Mouse (Mus musculus) hindbrain, embryonic 11.5 days (tissue): ENCODE data around the gene Sephs2. TPM values are rescaled to one million over a fixed set of nuclear protein-coding genes. Genes with fewer than 3 reads are reported as not detected.

Experiments
- ATAC-seq: fragments of 200-750 bp; cut with Nextera tagmentation; 2 replicates; pipeline ENCODE4 v1.8.0; 2017; ENCODE audit warnings: mild to moderate bottlenecking, moderate TSS enrichment, moderate library complexity; ENCODE audit not compliant: low FRiP score
- DNase-seq: peaks from one replicate; pipeline ENCODE4 v3.0.0-alpha.2; 2015; ENCODE audit warnings: low spot score
- H3K27ac ChIP-seq: fragments of 300-500 bp; sonication (generic); 2 replicates; pipeline ENCODE4 v1.5.1; 2014; ENCODE audit warnings: mild to moderate bottlenecking, low read depth, low read length
- H3K27me3 ChIP-seq: fragments of 300-500 bp; sonication (generic); 2 replicates; pipeline ENCODE4 v1.6.1; 2014; ENCODE audit warnings: mild to moderate bottlenecking, low read length, moderate library complexity, mixed read lengths; ENCODE audit not compliant: control insufficient read depth, insufficient read depth
- H3K36me3 ChIP-seq: fragments of 300-500 bp; sonication (generic); 2 replicates; pipeline ENCODE4 v1.6.1; 2014; ENCODE audit warnings: mild to moderate bottlenecking, low read length, moderate library complexity, mixed read lengths; ENCODE audit not compliant: control insufficient read depth, insufficient read depth
- H3K4me1 ChIP-seq: fragments of 300-500 bp; sonication (generic); replicated peaks from 2 replicates; pipeline ENCODE4 v1.6.1; 2014; ENCODE audit warnings: low read length, mixed read lengths; ENCODE audit not compliant: control insufficient read depth, insufficient read depth
- H3K4me2 ChIP-seq: fragments of 300-500 bp; sonication (generic); replicated peaks from 2 replicates; pipeline ENCODE4 v1.6.1; 2014; ENCODE audit warnings: mild to moderate bottlenecking, low read depth, low read length
- H3K4me3 ChIP-seq: fragments of 300-500 bp; sonication (generic); 2 replicates; pipeline ENCODE4 v1.5.1; 2014; ENCODE audit warnings: low read depth, low read length
- H3K9ac ChIP-seq: fragments of 300-500 bp; sonication (generic); 2 replicates; pipeline ENCODE4 v1.6.1; 2014; ENCODE audit warnings: low read depth, low read length
- H3K9me3 ChIP-seq: fragments of 300-500 bp; sonication (generic); 2 replicates; pipeline ENCODE4 v1.6.1; 2016; ENCODE audit warnings: low read length; ENCODE audit not compliant: control insufficient read depth
- WGBS: fragments of 180-500 bp; shearing (Covaris S2); extraction: QIAGEN DNeasy Blood & Tissue Kit; methylation state at CpG from one replicate; pipeline ENCODE4 v1.1.7; 2014; 5-methylcytosine and 5-hydroxymethylcytosine counted together
- polyA plus RNA-seq: library from polyadenylated mRNA; unstranded; fragments of >200 nt; fragmentation: Nextera tagmentation; extraction: Ambion mirVana; gene quantifications from 2 replicates; pipeline ENCODE4 v1.2.1, GENCODE M21; 2014

Gene Sephs2
- 80.8 and 86.6 TPM in 2 replicates for polyA plus RNA-seq

DNA sequence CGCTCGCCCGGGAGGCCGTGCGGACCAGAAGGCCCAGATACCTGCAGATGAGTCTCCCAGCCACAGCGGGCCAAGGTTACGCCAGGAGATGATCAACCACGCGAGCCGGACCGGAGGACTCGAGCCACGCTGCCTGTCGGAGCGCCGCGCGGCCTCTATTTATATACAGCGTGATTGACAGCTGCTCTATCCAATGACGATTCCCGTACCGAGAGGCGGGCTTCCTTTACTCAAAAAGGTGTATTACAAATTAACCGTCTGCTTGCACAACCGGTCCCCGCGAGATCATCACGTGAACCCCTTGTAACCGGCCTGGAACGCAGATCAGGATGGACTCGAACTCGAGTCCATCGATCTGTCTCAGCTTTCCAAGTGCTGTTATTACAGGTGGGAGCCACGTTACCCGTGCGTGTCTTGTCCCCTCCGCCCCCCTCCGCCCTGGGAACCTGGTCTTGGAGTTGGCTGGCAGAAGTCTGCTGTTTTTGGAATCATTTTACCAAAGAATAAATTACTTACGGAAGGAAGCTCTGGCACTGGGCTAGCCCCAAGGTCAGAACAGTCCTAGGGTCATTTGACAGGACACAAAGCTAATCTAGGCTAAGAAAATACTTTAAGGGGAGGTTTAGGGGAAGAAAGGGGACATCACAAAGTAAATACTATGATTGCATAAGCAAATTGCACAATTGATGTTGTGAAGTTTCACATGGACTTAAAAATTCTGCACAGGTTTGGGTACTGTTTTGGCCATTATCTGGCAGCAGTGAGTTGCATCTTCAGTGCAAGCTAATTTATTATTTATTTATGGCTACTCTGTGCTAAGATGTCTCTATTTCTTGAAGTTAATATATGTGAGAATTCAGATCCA is at the start of gene Sephs2:
TSS of gene Sephs2 (minus strand) at position 131 of the 865 bp plus-strand sequence.
- WGBS, result 2% methylated on average over 39 of the region's 39 CpGs

DNA sequence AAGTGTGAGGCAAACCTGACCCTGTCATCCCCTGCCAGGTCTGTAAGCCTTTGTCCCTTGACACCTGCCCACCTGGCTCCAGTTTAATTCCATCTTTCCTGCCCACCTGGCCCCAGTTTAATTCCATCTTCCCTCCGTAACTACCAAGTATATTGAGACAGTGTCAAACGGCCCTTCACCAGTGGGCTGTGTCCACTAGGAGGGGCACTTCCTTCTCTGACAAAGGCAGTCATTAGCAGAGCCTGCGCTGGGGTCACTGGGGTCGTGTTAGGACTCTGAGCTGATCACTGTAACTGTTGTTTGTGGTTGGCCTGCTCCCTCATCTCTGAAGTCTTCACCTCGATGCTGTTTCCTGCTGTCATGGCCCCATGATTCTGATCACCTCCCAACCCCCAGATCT is 48.2 kb upstream of the Sephs2 start:
- no peak overlapping the region for H3K9ac ChIP-seq
- no peak for ATAC-seq
- no peak overlapping the region for H3K27ac ChIP-seq
- no peak overlapping the region for H3K4me2 ChIP-seq
- no peaks in the 10 kb centered on the region for H3K4me1 ChIP-seq
- peak; percentile 24 for DNase-seq
- H3K9me3 ChIP-seq, result no peaks in the 10 kb centered on the region
- no peaks in the 10 kb centered on the region for H3K36me3 ChIP-seq
- H3K4me3 ChIP-seq, result no peak overlapping the region
- 41% methylated on average over 5 of the region's 5 CpGs for WGBS
- H3K27me3 ChIP-seq, result no peaks in the 10 kb centered on the region

More for the DNA sequence above, at the start of gene Sephs2:
- peak within 1 kb of the TSS; percentile 96 for H3K4me2 ChIP-seq
- no peaks in the 10 kb centered on the region for H3K27me3 ChIP-seq
- H3K36me3 ChIP-seq, result no peaks in the 10 kb centered on the region
- no peaks in the 10 kb centered on the region for H3K4me1 ChIP-seq
- peak within 1 kb of the TSS; percentile 93 for H3K9ac ChIP-seq
- peak; percentile 85 for ATAC-seq
- no peaks in the 10 kb centered on the region for H3K9me3 ChIP-seq
- H3K4me3 ChIP-seq, result peak within 1 kb of the TSS; percentile 86
- peak; percentile 95 for DNase-seq
- peak within 1 kb of the TSS; percentile 69; the same call in 1 of the 2 replicates for H3K27ac ChIP-seq

DNA sequence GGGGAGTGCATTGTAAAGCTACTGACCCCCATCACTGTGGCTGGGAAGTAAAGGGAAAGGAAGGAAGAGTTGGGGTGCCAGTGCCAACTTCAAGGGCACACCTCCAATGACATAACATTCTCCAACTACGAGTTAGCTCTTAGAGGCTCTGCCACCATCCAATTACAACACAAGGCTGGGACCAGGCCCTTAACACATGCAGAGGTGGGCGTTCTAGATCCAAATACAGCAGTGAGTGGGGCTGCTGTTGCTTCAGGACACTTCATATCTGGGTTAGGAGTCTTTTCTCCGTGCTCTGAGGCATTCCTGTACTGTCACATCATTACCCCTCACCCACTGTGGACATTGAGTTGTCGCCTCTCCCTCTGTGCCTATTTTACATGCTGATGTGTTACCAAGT is 47.3 kb upstream of the Sephs2 start:
- no peaks in the 10 kb centered on the region for H3K4me1 ChIP-seq

DNA sequence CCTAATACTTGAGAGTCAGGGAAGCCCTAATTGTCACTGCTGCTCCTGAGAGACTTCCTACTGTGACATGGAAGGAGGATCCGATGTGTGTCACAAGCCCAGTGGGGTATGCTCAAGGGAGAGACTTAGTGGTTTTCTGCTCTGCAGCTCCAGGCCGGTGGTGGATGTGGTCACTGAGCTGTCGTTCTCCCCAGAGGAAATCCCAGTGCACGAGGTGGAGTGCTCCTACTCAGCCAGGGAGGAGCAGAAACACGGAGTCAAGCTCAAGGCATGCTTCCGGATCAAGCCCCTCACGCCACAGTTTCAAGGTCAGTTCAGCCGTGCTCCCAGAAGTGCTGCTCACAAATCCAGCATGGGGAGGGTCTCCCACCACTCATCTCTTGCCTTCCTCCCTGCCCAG is 40.1 kb upstream of the Sephs2 start:
- 54% methylated on average over 8 of the region's 8 CpGs for WGBS
- Histone ChIP-seq H3K36me3 (no peaks in the 10 kb centered on the region), H3K27me3 (no peaks in the 10 kb centered on the region), H3K27ac (no peak overlapping the region), H3K9ac (no peak overlapping the region), H3K4me1 (no peaks in the 10 kb centered on the region), H3K4me3 (no peak overlapping the region), H3K9me3 (no peaks in the 10 kb centered on the region), H3K4me2 (no peak overlapping the region)
- DNase-seq (no peak), ATAC-seq (no peak)

More for the DNA sequence above, 47.3 kb upstream of the Sephs2 start:
- DNase-seq (no peak), ATAC-seq (no peak)
- H3K27me3 ChIP-seq, result no peaks in the 10 kb centered on the region
- H3K36me3 ChIP-seq, result no peaks in the 10 kb centered on the region
- 74% methylated on average over 4 of the region's 4 CpGs for WGBS
- H3K4me2 ChIP-seq, result no peak overlapping the region
- no peak overlapping the region for H3K9ac ChIP-seq
- no peak overlapping the region for H3K4me3 ChIP-seq
- no peaks in the 10 kb centered on the region for H3K9me3 ChIP-seq
- no peak overlapping the region for H3K27ac ChIP-seq

DNA sequence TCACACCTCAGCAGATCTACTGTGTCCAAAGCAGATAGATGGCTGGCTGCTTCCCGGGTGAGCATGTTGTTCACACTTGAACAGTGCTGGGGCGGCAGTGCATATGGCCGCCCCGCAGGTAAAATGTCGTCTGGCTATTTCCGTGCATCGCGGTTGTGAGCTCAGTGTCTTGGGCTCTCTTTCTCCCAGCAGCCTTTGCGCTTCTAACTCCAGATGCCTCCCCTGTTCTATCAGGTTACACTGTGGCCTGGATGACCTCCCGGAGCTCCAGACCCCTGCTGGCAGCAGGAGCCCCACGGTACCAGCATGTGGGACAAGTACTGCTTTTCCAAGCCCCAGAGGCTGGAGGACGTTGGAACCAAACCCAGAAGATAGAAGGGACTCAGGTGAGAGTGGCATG is 36.1 kb upstream of the Sephs2 start:
- 73% methylated on average over 12 of the region's 12 CpGs for WGBS
- no peak for DNase-seq

DNA sequence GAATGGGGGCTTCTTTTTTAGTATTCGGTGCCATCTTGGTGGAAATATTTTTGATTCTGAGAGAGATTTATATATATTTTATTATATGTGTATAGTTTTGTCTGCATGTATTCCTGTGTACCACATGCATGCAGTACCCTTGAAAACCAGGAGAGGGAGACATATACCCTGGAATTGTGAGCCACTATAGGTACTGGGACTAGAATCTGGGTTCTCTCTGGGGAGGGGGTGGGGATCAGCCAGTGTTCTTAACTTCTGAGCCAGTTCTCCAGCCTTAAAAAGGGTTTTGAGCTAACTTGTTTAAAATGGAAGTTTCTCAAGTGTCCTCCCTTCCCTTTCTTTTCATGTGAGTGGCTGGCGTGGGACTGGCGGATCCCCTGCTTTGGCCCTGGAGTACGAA is 35.0 kb upstream of the Sephs2 start:
- no peaks in the 10 kb centered on the region for H3K27me3 ChIP-seq
- H3K36me3 ChIP-seq, result no peaks in the 10 kb centered on the region
- H3K9me3 ChIP-seq, result no peaks in the 10 kb centered on the region
- no peak overlapping the region for H3K4me3 ChIP-seq
- no peaks in the 10 kb centered on the region for H3K4me1 ChIP-seq
- H3K27ac ChIP-seq, result no peak overlapping the region
- DNase-seq, result peak; percentile 75
- no peak overlapping the region for H3K4me2 ChIP-seq
- no peak for ATAC-seq
- WGBS, result 67% methylated on average over 4 of the region's 4 CpGs
- H3K9ac ChIP-seq, result no peak overlapping the region

More for the DNA sequence above, 36.1 kb upstream of the Sephs2 start:
- Histone ChIP-seq H3K9me3 (no peaks in the 10 kb centered on the region), H3K27ac (no peak overlapping the region), H3K4me3 (no peak overlapping the region), H3K4me1 (no peaks in the 10 kb centered on the region), H3K36me3 (no peaks in the 10 kb centered on the region), H3K9ac (no peak overlapping the region), H3K4me2 (no peak overlapping the region), H3K27me3 (no peaks in the 10 kb centered on the region)
- no peak for ATAC-seq

DNA sequence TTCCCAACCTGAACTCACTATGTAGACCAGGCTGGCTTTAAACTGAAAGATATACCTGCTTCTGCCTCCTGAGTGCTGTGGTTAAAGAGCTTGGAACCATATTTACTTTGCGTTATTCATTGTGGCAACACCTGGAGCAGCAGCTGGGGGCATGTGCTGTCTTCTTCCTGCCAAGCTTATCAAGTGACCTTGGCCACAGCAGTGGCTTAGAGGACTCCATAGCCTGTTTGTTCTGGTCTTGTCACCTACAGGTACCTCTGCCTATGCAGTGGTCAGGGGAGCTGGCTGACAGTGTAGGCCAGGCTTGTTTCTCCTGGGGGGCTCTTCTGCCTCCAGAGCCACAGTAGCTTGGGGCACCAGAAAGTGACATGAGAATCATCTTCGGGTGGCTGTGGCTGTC is 34.6 kb upstream of the Sephs2 start:
- ATAC-seq (no peak), DNase-seq (no peak)
- Histone ChIP-seq H3K27me3 (no peaks in the 10 kb centered on the region), H3K9me3 (no peaks in the 10 kb centered on the region), H3K4me3 (no peak overlapping the region), H3K4me1 (no peaks in the 10 kb centered on the region), H3K27ac (no peak overlapping the region), H3K36me3 (no peaks in the 10 kb centered on the region), H3K9ac (no peak overlapping the region), H3K4me2 (no peak overlapping the region)
- 86% methylated on average over 2 of the region's 2 CpGs for WGBS

DNA sequence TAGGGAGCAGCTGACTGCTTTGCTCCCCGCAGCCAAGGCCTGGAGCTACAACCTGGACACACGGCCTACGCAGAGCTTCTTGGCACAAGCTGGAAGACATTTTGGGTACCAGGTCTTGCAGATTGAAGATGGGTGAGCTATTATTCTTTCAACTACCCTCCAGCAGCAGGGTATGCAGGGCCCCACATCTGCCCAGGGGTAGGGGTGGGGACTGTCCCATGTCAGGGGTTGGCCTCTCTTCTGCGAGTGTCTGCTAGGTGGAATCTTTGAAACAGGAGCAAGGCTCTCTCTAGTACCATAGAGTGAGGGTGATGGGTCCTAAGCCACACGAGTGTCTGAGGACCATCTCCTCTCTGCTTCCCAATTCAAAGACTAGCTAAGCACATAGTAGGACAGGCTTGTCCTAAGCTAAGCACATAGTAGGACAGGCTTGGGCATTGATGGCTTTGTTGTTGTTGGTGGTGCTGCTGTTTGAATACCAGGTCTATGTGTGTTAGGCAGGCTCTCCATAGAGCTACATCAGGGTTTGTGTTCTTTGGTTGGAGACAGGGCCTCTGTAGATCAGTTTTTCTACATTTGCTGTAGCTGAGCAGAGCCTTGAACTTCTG is 23.8 kb upstream of the Sephs2 start:
- no peak overlapping the region for H3K27ac ChIP-seq
- no peaks in the 10 kb centered on the region for H3K27me3 ChIP-seq
- no peak for ATAC-seq
- H3K4me2 ChIP-seq, result no peak overlapping the region
- 94% methylated on average over 5 of the region's 5 CpGs for WGBS
- no peaks in the 10 kb centered on the region for H3K4me1 ChIP-seq
- no peak overlapping the region for H3K9ac ChIP-seq
- H3K4me3 ChIP-seq, result no peak overlapping the region
- no peaks in the 10 kb centered on the region for H3K36me3 ChIP-seq
- DNase-seq, result no peak
- H3K9me3 ChIP-seq, result no peaks in the 10 kb centered on the region
